ENCODE assay signal across 8 mouse cellular contexts in the genomic region with DNA sequence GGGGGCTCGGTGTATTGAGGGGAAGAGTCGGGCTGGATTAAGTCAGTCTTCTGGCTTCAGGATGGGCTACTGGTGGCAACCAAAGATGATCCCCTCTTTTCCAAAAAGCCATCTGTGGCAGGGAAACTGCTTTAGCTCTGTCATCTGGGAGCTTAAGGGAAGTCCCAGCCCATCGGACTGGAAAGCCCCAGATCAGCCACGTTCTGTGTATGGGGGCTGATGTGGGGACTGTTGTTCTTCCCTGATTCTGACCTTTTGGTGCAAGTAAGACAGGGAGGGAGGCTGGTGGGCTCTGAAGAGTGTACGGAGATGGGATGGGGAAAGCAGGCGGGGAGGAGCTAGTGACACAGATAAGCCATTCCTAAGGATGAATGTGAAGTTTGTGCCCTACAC. TPM values are rescaled to one million over a fixed set of nuclear protein-coding genes. Genes with fewer than 3 reads are reported as not detected.
DNase-seq lines count a peak whose midpoint lies in the region; ATAC-seq and TF ChIP-seq lines count a peak whose summit lies in the region.

No protein-coding gene starts in this region.

- intact Hi-C loops in gastrocnemius, adult 2 months (cut with DNase I), result no loop called here
- intact Hi-C loops in gastrocnemius, postnatal 14 days (cut with DNase I; ENCODE audit: low total_unique reads), result no loop called here

- no peak for TF ChIP-seq POLR2A in thymus, adult 2 months (IDR thresholded peaks at IDR 0.05; ENCODE audit: control insufficient read depth, extremely low read depth, insufficient read depth, low read length, poor library complexity)

- H3K36me3 ChIP-seq in thymus, adult 2 months (ENCODE audit: control insufficient read depth, insufficient read depth, low read length), result no peaks in the 10 kb centered on the region
- H3K36me3 ChIP-seq in liver, embryonic 13.5 days, result no peaks in the 10 kb centered on the region
- H3K36me3 ChIP-seq in stomach, postnatal 0 days (ENCODE audit: control insufficient read depth, insufficient read depth, low read length), result no peaks in the 10 kb centered on the region

- 49% methylated on average over 6 of the region's 6 CpGs for whole genome bisulfite sequencing in thymus, adult 2 months
- 19% methylated on average over 6 of the region's 6 CpGs for WGBS in liver, embryonic 13.5 days (ENCODE audit: insufficient replicate concordance)
- 19% methylated on average over 6 of the region's 6 CpGs for WGBS in stomach, postnatal 0 days

- H3K4me1 ChIP-seq in thymus, adult 2 months (replicated peaks; ENCODE audit: control insufficient read depth, insufficient read depth, low read length), result peaks cover 76% of the 10 kb centered on the region
- peaks cover 62% of the 10 kb centered on the region for H3K4me1 ChIP-seq in liver, embryonic 13.5 days (replicated peaks)
- peaks cover 19% of the 10 kb centered on the region for H3K4me1 ChIP-seq in stomach, postnatal 0 days (replicated peaks; ENCODE audit: control insufficient read depth, insufficient read depth)

- no peak for ATAC-seq in liver, embryonic 13.5 days (ENCODE audit: low read depth)
- ATAC-seq in stomach, postnatal 0 days (ENCODE audit: low FRiP score, low TSS enrichment), result no peak; the same call in 1 of the 2 replicates

- no peaks in the 10 kb centered on the region for H3K27me3 ChIP-seq in thymus, adult 2 months (ENCODE audit: control insufficient read depth, insufficient read depth, low read length)
- H3K27me3 ChIP-seq in liver, embryonic 13.5 days, result peaks cover 33% of the 10 kb centered on the region
- no peaks in the 10 kb centered on the region for H3K27me3 ChIP-seq in stomach, postnatal 0 days (ENCODE audit: control insufficient read depth, insufficient read depth, low read length)

- no peak for DNase-seq in gastrocnemius, adult 2 months
- DNase-seq in gastrocnemius, postnatal 14 days, result no peak
- DNase-seq in thymus, postnatal 4 days, result peak; percentile 23
- DNase-seq in thymus, adult 2 months, result no peak
- DNase-seq in liver, embryonic 13.5 days, result no peak
- DNase-seq in stomach, postnatal 0 days (ENCODE audit: low spot score), result no peak
- DNase-seq in cerebellum, postnatal 4 days (ENCODE audit: low spot score in 2 of 2), result no peak
- no peak for DNase-seq in layer of hippocampus, adult 8-10 months (ENCODE audit: low spot score in 2 of 2)

- 0 out of 2 replicates have a peak overlapping the region, but pooled peaks have one; percentile 22 for H3K9ac ChIP-seq in liver, embryonic 13.5 days
- 0 out of 2 replicates have a peak overlapping the region, but pooled peaks have one; percentile 27 for H3K9ac ChIP-seq in stomach, postnatal 0 days (ENCODE audit: low read length)

- peak overlapping the region; percentile 55 for H3K4me3 ChIP-seq in gastrocnemius, adult 2 months
- H3K4me3 ChIP-seq in thymus, adult 2 months (ENCODE audit: control insufficient read depth, insufficient read depth, low read length), result no peak overlapping the region
- 0 out of 2 replicates have a peak overlapping the region, but pooled peaks have one; percentile 14 for H3K4me3 ChIP-seq in liver, embryonic 13.5 days (replicated peaks)
- no peak overlapping the region; the same call in 1 of the 2 replicates for H3K4me3 ChIP-seq in stomach, postnatal 0 days (ENCODE audit: low read depth, low read length)

- TF ChIP-seq EP300 in stomach, postnatal 0 days (optimal IDR thresholded peaks at IDR 0.05), result no peak

- H3K27ac ChIP-seq in gastrocnemius, adult 2 months, result peak overlapping the region; percentile 81
- H3K27ac ChIP-seq in thymus, adult 2 months (ENCODE audit: control insufficient read depth, insufficient read depth, low read length), result no peak overlapping the region
- H3K27ac ChIP-seq in liver, embryonic 13.5 days, result peak overlapping the region; percentile 50; the same call in 1 of the 2 replicates
- H3K27ac ChIP-seq in stomach, postnatal 0 days (replicated peaks), result peak overlapping the region; percentile 73

- H3K9me3 ChIP-seq in liver, embryonic 13.5 days (replicated peaks), result no peaks in the 10 kb centered on the region
- H3K9me3 ChIP-seq in stomach, postnatal 0 days (ENCODE audit: control insufficient read depth, low read length), result no peaks in the 10 kb centered on the region

- H3K4me2 ChIP-seq in liver, embryonic 13.5 days, result peak overlapping the region; percentile 47
- H3K4me2 ChIP-seq in stomach, postnatal 0 days (replicated peaks; ENCODE audit: low read depth), result peak overlapping the region; percentile 46

- no peak for TF ChIP-seq CTCF in gastrocnemius, adult 2 months (IDR thresholded peaks at IDR 0.05)
- no peak for TF ChIP-seq CTCF in thymus, adult 2 months (IDR thresholded peaks at IDR 0.05; ENCODE audit: borderline replicate concordance, control insufficient read depth, extremely low read depth, insufficient read depth, low read length, poor library complexity)
- TF ChIP-seq CTCF in stomach, postnatal 0 days (IDR thresholded peaks at IDR 0.05; ENCODE audit: low read depth), result no peak

RNA-seq across cellular contexts. Expression of a gene that starts 22.6 kb away (rescaled TPM):
- total RNA-seq in gastrocnemius, adult 2 months (2021), result 10 to 100 TPM; 20.2 to 20.7 TPM
- total RNA-seq in gastrocnemius, postnatal 14 days (2021), result 10 to 100 TPM; 20.1 to 23.1 TPM
- 57.9 and 78.2 TPM in 2 replicates for polyA plus RNA-seq in thymus, adult 2 months (2012; rRNA removed)
- 9.1 and 9.2 TPM in 2 replicates for polyA plus RNA-seq in liver, embryonic 13.5 days (2015; fragmentation: Nextera tagmentation; extraction: Ambion mirVana)
- polyA plus RNA-seq in stomach, postnatal 0 days (2015; fragmentation: Nextera tagmentation; extraction: Ambion mirVana), result 15.1 and 16.4 TPM in 2 replicates
- total RNA-seq in layer of hippocampus, adult 8-10 months (2022), result 10 to 100 TPM; 91.0 to 98.4 (median 93.7) TPM

RNA-seq across cellular contexts. Expression of a gene that starts 48.9 kb away (rescaled TPM):
- total RNA-seq in gastrocnemius, adult 2 months (2021), result 10 to 100 TPM; 64.0 to 67.7 TPM
- total RNA-seq in gastrocnemius, postnatal 14 days (2021), result 10 to 100 TPM; 47.1 to 56.5 TPM
- 17.0 and 21.6 TPM in 2 replicates for polyA plus RNA-seq in thymus, adult 2 months (2012; rRNA removed)
- polyA plus RNA-seq in liver, embryonic 13.5 days (2015; fragmentation: Nextera tagmentation; extraction: Ambion mirVana), result 29.8 and 32.1 TPM in 2 replicates
- polyA plus RNA-seq in stomach, postnatal 0 days (2015; fragmentation: Nextera tagmentation; extraction: Ambion mirVana), result 39.6 and 41.6 TPM in 2 replicates
- 100 to 1,000 TPM in 2 of 4 experiments, 10 to 100 TPM in 2; 85.9 to 125 (median 103) TPM for total RNA-seq in layer of hippocampus, adult 8-10 months (2022)

RNA-seq across cellular contexts. Expression of a gene that starts 49.0 kb away (rescaled TPM):
- total RNA-seq in gastrocnemius, adult 2 months (2021), result 1 to 10 TPM; 3.2 to 3.7 TPM
- total RNA-seq in gastrocnemius, postnatal 14 days (2021), result 1 to 10 TPM; 2.8 to 3.4 TPM
- polyA plus RNA-seq in thymus, adult 2 months (2012; rRNA removed), result 5.6 and 6.5 TPM in 2 replicates
- 18.3 and 19.8 TPM in 2 replicates for polyA plus RNA-seq in liver, embryonic 13.5 days (2015; fragmentation: Nextera tagmentation; extraction: Ambion mirVana)
- 9.4 and 10.0 TPM in 2 replicates for polyA plus RNA-seq in stomach, postnatal 0 days (2015; fragmentation: Nextera tagmentation; extraction: Ambion mirVana)
- total RNA-seq in layer of hippocampus, adult 8-10 months (2022), result 1 to 10 TPM; 7.3 to 9.2 (median 7.5) TPM

Comparison
In these comparisons a context has a peak if more than half of its experiments do, and no peak if none do; other contexts are left out.
1. H3K4me3 ChIP-seq: peak in gastrocnemius, adult 2 months (single experiment) and liver, embryonic 13.5 days (single experiment); none in thymus, adult 2 months (single experiment) and stomach, postnatal 0 days (single experiment).